Mouse (Mus musculus): ENCODE measurements at regions not wholly inside any gene's neighbourhood (a gene's known extent, or its start where the extent isn't known, plus 50 kb on each side); places are given as distances from the start of the nearest gene placed in this dataset.

- no peak for TF ChIP-seq CTCF (IDR thresholded peaks at IDR 0.05; ENCODE audit: low read depth, low read length)
- TF ChIP-seq GATA1 (IDR thresholded peaks at IDR 0.05; ENCODE audit: borderline replicate concordance, low read length), result no peak
- no peak for TF ChIP-seq GATA2 (IDR thresholded peaks at IDR 0.05; ENCODE audit: borderline replicate concordance, low read depth, low read length)
Observed at GRCm38 (mm10) chr2:133850485-133850884, 298.5 kb downstream of the Bmp2 start.
